Mouse (Mus musculus) mature B cell (primary cell): Measurements from ENCODE around the gene Slpi.
"Not testable (repeated sequence)": the region's sequence is repeated elsewhere in the genome, so short reads cannot be mapped to it uniquely, and the experiment has no call there.

Source experiments
- in situ Hi-C: fragments of 300-500 bp; cut with MboI; formaldehyde crosslinking; loops from 2 replicates; pipeline ENCODE4 v1.14.3; 2019

The Slpi gene

GRCm38 (mm10) chr2:164315460-164315859 lies 73.4 kb downstream of the Slpi start:
- in situ Hi-C loops: not testable (repeated sequence)

DNA sequence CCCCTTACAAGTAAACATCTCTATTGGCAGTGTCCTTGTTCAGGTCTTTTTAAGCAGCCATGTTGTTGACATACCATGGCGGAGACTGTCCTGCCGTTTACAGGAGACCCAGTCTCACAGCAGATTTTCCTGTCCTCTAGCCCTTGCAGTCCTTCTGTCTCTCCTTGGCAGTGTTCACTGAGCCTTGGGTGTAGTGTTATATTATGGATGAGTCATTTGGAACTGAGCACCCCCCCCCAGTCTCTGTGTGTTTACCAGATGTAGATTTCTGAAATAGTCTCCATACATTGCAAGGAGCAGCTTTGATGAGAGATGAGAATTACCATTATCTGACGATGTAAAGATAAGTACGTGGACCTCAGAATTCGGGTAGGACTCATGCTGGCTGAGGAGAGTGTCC lies 76.3 kb downstream of the Slpi start:
- in situ Hi-C loops: no loop called here
